Mouse (Mus musculus) frontal cortex, postnatal 10 days (tissue): ENCODE measurements around the gene Gm28048.

Experiments used
- DNase-seq, 2 experiments: peaks; one replicate each; pipeline ENCODE4 v3.0.0; 2022; ENCODE audit warnings: low spot score in 2 of 2, mixed read lengths in 1 of 2

The Gm28048 gene

DNA sequence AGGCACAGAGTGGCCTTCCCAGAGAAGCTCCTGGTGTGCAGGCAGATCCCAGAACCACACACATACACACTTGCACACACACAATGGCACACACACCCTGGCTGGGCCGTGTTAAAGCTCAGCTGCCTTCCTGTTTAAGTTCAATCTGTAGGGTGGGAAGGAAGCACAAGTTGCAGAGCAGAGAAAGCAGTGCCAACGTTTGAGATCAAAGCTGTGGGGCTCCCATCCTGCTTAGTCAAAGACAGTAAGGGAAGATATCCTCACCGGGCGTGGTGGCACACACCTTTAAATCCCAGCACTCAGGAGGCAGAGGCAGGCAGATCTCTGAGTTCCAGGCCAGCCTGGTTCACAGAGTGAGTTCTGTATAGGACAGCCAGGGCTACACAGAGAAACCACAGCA lies 149.3 kb downstream of the Gm28048 start:
- no peak for DNase-seq

DNA sequence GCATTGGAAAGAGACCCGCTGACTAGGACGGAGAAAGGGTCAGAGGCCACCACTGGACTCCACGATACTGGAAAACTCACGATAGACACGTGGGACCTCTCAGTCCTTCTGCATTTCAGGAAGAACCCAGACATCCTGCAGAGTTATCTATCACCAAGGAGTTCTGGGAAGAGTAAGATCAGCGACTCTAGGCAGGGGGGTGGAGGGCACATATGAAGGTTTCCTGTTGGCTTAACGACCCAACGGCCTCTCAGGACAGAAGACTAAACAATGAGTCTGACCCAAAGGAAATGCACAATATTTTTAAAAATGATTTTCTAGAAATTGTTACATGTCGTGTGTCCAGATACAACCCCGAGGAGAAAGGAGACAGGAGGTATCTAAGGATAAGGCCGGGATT lies 150.0 kb downstream of the Gm28048 start:
- no peak for DNase-seq

DNA sequence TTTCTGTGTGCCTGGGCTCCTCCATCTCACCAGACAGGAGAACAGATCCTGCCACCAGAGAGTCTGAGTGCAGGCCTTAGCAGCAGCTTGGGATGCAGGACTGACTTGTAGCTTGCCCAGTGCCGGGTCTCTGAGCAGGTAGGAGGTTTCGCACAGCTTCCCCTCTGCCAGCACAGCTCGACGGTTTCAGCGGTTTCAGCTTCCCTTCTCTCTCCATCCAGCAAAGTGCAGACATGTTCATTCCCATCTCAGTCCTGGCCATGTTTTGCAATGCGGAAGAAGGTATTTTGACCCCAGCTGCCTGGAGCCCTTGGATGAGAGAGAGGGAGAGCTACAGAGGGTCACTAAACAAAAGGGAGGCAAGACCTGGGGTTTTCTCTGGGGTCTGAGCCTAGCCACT lies 151.2 kb downstream of the Gm28048 start:
- DNase-seq: no peak

DNA sequence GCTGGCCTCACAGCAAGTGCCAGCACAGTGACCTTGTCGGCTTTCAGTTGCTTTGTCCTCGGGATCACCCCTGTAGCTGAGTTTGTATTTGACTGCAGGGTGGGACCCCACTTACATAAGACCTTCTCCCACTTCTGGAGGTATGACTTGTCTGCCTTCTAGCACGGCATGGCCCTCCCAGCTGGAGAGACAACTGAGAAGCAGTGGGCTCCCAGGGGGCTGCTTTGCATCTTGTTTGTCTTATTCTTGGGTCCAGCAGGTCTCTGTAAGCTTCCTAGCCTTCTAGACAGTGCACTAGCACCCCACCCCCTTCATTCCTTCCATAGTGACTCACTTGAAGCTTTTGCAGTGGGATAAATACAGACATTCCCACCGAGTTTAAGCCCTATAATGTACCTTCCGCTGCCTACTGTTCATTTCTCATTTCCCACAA lies 151.7 kb downstream of the Gm28048 start:
- no peak for DNase-seq

DNA sequence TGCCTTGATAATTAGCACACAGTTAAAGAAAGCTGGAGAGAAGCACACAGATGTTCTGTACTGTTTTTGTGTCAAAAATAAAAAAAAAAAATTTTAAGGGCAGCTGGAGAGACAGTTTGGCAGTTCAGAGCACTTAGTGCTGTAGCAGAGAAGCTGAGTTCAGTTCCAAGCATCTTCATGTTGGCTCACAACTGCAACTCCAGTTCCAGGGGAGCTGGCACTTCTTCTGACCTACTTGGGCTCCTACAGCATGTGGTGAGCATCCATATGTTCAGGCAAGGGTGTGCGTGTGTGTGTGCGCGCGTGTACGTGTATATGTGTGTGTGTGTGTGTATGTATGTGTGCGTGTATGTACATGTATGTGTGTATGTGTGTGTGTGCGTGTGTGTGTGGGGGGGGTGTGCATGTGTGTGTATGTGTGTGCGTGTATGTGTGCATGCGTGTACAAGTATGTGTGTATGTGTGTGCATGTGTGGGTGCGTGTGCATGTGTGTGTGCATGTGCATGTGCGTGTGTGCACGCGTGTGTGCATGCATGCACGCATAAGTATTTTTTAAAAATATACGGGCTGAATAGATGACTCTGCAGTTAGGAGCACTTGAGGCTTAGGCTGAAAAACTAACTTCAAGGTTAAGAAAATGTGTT lies 152.8 kb downstream of the Gm28048 start:
- DNase-seq: no peak

DNA sequence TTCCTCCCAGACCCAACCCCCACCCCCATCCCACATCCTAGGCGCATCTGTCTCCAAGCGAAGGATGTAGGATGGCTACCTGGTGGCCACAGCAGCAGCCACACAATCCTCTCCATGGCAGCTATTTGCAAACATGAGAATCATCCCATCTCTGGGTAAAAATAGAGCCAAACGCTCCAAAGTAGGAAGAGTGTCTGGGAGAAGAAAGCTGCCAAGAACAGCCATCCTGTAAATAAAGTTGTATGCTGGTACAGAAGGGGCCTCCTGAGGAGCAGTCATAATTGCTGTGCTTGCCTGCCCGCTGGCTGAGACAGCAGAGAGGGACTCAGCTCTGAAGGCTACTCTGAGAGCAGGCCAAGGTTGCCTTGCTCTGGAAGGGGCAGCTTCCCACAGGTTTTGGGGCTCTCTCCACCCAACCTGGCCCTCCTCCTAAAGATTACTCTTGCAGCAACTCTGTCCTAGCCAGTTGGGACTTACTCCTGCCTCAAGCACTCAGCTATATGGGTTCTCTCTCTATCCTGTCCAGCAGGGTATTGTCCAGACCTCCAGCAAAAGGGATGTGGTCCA lies 154.3 kb downstream of the Gm28048 start:
- DNase-seq: no peak

DNA sequence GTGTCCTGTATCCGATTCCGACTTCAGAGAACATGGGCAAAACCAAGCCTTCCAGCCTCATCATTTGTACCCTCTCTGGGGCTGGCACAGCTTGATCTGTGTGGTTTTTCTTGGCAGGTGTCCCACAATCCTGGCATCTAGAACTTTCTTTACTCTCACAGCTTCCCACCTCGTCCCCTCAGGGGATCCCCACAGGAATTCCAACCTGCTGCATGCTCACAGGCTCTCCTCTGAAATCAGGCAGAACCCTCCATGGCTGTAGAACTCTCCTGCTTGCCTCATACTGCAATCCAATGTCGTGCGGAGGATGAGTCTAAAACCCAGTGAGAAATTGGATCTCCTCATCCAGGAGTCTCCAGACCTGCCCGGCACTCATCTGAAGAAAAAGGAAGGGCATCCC lies 155.2 kb downstream of the Gm28048 start:
- no peak for DNase-seq

DNA sequence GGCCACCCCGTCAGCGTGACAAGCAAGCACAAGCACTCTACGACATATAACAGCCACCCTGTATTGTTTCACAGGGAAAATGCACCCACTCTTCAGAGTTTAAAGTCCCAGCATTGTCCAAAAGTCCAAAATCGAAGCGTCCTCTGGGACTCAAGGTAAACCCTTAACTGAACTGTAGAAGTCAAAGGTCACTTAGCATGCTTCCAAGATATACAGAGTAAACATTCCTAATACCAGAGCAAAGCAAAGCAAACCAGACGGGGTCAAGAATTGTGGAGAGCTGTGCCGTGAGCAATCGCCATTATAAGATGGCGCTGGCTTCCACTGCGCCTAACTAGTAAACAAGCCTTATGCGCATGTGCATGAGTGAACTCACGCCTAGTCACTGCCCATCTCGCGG lies 155.8 kb downstream of the Gm28048 start:
- no peak for DNase-seq

DNA sequence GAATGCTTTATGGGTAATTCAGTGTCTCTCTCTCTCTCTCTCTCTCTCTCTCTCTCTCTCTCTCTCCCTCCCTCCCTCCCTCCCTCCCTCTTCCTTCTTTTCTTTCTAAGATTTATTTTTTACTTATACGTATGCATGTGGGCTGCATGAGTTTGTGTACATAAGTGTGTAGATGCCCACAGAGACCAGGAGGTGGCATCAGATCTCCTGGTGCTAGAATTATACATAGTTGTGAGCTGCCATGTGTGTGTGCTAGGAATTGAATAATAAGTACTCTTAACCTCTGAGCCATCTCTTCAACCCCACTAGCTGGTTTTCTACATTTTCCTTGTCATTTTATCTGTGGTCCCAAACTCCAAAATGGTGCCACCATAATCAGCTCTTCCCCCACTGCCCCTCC lies 156.3 kb downstream of the Gm28048 start:
- no peak for DNase-seq

DNA sequence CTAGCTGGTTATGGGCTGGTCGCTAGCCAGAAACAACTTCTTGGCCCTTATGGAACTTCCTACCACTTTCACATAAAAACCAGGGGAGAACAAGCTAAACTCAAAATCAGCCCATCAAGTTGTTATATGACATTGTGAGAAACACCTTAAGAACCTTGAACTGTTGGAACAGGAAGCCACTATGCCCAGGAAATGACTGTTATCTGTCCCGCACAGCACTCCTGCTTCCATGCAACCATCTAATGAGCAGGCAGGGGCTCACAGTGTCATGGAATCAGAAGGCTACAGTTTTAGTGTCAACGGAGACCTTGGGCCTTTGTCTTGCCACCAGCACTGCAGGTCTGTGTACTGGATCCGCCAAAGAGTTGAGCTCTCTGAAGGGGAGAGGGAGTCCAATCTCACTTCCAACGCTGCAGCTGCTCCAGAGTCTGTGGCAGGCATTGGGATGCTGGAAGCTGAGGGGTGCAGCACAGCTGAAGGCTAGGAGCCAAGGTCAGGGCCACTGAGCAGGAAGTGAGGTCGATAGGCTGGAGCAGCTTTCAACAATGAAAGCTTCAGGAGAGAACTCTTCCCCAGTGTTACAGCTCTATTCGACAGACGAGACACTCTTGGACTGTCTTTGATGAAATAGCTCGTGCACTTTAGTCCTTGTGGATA lies 157.7 kb downstream of the Gm28048 start:
- DNase-seq: no peak

DNA sequence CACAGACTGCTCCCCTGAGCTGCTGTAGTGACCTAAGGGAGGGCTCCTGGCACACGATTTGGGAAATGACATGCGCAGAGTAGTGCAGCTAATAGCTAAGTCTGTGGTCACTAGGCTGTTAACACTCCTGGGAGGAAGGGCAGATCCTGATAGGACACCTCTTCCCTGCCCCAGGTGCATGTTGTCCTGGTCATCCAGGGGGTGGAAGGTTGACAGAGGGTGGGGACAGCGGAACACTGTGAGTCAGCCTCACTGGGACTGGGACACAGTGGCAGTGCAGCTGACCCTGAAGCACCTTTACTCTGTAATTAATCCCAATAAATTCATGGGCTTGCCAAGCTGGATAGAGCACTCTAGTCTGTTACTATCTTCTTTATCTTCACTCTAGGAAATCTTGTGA lies 160.6 kb downstream of the Gm28048 start:
- DNase-seq: no peak

DNA sequence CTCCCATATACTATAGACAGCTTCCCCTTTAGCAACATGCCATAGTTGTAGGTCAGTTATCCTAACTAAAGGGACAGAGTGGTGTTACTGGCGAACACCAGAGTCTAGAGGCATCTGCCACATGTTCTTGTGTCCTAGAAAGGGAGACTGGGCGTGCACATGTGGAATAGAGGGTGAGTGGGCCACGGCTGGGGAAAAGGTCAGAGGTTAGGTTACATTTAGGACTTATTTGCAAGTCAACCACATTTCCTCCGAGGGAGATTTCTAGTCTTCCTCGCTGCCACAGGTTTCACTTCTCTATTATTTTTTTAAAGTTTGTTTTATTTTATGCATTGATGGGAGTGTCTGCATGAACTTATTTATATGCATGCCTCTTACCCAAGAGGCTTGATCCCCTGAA lies 163.5 kb downstream of the Gm28048 start:
- no peak for DNase-seq

DNA sequence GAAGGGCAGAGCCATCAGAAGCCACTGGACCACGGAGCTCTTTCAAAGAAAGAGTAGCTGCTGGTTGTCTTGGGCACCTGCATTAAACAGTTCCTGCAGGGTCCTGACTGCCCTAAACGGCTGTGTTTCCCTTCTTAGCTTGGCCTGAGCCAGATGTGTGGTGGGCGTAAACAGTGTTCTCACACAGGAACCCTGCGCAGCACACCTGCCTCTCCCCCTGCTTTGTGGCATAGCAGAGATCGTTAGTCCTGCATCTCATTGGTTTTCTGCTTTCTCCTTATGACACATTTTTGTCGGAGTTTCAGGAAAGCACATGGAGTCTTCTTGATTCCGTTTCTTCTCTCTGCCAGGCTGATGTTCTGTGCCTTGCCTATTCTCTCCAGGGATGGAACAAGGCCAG lies 166.0 kb downstream of the Gm28048 start:
- DNase-seq: no peak

DNA sequence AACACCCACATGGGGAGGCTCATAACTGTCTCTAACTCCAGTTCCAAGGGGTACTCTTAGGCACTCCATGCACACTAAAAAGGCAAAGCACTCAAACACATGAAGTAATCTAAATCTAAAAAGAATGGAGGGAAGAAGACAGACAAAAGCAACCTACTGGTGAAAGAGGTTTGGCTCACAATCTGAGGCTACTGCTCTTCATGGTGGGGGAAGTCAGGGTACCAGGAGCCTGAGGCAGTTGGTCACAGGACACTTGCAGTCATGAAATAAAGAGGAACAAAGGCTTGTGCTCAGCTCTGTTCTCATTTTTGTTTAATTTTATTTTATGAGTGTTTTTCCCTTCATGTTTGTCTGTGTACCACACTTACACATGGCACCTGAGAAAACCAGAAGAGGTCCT lies 166.7 kb downstream of the Gm28048 start:
- no peak for DNase-seq

DNA sequence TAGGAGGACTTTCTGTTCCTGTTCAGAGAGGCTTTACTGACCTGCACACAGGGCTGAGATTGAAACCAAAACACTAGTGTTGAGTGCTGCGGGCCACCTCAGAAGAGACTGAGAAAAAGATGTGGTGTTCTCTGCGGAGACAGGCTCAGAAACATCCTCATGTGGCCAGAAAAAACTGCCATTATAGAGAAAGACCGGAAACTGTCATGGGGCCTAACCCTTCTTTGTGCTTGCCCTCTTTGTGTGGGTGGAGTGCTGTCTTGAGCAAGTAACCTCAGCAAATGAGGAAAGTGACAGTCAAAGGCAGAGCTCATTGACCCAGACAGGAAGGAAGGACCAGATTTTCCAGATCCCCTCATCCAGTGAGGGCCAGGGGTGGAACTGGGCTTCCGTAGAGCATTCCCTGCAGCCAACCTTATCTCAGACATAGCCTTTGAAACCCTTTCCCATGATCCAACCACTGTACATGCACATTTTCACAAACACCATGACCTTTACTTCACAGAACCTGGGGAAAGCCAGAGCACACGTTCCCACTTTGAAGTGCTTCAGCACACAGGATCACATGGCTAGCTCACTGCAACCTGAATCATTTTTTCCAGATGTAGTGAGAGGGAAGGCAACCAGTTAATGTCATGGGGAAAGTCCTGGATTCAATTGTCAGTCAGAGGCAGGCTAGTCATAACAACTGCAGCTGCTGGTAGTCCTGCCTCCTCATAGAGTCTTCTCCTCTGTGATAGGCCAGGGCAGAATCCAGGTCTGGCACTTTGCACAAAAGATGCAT lies 167.8 kb downstream of the Gm28048 start:
- DNase-seq: no peak

DNA sequence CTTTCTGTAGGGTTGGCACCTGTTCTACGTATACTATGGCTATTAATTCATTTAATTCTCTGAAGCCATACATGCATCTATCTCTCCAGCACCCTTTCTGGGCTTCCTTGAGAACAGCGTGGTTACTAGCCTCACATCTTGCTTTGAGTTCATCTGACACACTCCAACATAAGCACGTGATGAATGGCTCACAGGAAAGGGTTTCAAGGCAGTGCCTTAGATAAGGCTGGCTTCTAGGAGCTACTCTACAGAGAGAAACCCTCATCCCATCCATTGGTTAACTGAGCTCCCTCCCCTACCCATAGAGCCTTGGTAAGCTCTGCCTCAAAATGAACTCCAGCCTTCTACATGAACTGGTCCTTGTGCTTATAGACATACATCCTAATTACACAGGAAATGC lies 168.5 kb downstream of the Gm28048 start:
- DNase-seq: no peak

DNA sequence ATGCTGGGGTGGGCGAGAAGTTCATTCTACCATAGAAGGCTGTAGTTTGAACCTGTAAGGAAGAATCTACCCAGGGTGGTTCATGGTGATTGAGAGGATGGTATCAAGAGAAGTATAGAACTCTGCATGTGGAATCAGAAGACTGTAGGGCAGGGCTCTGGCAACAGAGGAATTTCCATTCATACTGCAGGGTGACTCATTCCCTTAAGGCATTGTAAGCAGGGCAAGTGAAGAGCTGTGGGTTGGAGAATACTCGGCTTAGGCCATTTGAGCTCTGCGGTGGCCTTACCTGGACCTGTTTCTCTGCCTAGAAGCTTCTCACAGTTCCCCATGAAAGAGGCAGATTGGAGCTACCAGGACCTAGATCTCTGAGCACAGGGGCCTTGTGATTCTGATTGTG lies 170.5 kb downstream of the Gm28048 start:
- DNase-seq: no peak

DNA sequence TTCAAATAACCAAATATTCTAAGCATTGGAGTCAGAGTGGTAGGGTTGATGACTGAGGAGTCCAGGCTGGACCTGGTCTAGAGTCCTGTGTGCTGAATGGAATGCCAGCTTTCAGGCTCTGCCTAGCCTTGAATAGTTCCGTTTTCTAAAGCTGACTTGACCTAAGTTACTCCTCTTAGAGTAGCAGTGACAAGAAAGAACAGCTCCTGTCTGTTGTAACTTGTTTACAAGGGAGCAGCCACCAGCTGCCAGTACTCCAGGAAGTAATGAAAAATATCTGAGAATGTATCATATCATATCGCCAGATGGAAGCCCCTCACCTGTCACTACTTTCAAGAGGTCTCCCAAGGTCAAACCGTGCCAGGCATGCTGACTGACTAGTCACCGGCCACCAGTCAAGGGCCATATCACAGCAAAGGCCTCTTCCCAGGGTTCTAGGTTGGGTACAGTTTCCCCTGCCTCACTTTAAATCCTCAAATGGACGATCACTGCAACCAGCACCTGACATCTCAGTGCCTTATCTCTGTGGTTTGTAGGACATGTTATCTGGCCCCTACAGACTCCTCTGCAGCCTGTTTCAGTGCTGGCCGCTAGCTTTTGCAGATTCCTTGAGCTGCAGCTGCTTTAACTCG lies 172.3 kb downstream of the Gm28048 start:
- DNase-seq: no peak

DNA sequence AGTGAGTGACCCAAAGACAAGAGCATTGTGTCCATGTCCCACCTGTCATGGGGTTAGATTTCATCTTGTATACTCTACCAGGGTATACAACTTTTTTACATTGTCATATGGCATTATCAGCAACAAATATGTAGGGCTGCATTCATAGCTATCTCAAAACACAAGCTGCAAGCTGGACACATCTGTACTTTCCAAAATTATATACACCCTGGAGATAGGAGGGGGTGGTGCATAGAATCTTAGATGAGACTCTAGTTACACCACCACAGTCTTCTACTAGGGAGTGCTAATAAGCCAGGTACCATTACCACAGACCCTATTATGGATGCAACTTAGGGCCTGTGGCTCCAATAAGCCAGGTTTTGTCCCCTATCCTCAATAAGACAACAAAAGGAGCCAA lies 173.8 kb downstream of the Gm28048 start:
- no peak for DNase-seq

DNA sequence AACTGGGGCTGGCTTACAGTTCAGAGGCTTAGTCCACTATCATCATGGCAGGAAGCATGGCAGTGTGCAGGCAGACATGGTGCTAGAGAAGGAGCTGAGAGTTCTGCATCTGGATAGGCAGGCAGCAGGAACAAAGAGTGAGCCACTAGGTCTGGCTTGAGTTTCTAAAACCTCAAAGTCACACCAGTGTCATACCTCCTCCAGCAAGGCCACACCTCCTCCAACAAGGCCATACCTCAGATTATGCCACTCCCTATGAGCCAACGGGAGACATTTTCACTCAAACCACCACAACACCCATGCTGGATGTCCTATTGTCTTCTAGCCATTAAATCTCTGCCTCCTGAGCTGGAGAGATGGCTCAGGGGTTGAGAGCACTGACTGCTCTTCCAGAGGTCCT lies 176.7 kb downstream of the Gm28048 start:
- no peak for DNase-seq

DNA sequence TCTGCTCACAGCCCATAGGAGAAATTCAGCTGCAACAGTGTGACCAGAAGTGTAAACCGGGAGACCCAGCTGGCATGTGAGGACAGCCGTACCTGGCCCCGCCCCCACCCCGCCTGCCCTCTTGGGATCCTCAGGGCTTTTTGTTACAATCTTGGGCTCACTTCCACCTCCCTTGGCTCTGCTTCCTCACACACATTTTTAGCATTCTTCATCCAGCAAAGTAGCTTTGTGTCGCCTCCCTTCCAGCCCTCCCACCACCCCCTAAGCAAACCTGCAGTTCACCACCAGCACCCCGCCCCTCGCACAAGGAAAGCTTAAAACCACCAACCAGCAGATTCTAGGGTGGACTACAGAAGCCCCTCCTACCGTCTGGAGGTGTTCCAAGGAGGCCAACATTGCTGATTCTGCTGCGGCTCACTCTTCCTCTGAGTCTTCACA lies 181.9 kb downstream of the Gm28048 start:
- DNase-seq: no peak

DNA sequence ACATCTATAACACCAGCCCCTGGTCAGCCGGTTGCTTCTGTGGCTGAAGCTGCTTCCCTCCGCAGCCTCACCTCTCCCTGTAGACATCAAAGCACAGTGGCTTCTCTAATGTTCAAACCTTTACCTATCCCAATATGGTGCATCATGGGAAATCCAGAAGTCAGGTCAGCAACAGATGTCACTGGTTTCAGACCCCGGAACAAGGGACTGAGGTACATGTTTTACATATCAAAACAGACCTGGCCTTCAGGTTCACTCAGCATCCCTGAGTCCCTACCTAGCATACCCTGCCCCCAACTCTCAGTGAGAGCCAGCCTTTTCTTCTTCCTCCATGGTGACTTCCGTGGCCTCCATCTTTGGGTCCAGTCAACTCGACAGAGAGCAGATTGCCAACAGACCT lies 183.0 kb downstream of the Gm28048 start:
- no peak for DNase-seq
